Mouse (Mus musculus) liver, adult (tissue): ENCODE results near the gene Vamp3.

Source experiments
- GATA4 ChIP-seq: IDR thresholded peaks from 2 replicates; pipeline ENCODE4 v1.6.1; 2014; ENCODE audit warnings: mild to moderate bottlenecking, low read length; ENCODE audit not compliant: insufficient replicate concordance

Vamp3 gene

DNA sequence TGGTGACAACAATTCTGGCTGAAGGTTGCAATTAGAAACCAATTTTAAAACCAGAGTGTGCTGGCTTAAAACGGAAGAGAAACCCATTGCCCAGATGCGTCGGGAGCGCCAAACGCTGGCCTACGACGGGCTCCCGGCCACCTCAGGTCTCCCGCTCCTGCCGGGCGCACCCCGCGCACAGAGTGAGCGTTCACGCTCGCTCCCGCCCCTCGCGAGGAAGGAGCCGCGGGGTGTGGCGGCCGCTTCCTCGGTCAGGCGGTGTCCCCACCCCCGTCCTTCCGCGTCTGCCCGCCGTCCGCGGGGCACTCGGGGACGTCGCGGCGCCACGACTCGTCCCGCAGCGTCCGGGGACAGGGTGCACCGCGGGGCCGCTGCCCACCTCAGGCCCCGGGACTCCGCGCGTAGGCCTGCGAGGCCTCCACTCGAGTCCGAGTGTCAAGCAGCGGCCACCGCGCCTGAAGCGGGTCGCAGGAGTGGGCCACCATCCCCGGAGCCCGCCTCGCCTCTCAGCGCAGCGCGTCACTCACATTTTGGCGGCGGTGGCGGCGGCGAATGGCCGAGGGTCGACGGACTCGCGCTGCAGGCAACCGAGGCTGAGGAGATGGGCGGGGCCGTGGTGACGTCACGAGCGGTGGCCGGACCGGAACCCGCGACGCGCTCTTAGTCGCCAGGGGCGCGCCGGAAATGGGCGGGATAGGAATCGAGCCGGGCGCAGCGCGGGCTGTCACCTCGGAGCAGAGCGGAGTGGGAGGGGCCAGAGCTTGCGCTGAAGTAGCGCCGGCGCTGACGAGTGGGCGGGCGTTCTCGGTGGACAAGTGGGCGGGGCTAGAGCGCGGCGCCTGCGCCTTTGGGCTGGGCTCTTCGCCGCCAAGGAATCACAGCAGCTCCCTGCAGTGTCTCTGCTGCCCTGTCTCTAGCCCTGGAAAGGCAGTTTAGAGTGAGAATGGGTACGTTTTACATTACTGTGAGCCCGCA is at the start of gene Vamp3:
Vamp3 (minus strand) TSS at position 617 of the 975 bp plus-strand sequence.
- peak; percentile 49; the same call in 1 of the 2 replicates for TF ChIP-seq GATA4

DNA sequence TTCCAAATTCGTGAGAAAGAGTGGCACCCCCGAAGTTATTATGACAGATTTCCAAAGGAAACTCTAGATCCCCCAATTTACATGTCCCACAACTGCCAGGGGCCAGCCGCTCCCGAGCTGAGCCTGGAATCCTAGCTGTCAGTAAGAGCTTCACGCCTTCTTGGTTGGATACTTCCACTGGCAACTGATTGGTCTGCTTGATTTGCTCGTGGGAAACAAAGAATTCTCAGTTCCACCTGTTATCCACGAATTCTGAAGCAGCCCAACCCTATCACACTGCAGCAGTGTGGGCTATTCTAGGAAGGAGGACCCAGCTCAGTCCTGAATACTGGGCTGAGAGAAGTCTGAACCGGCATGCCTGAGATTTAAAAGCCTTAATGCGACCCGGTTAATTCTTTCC is 48.7 kb upstream of the Vamp3 start:
- no peak for TF ChIP-seq GATA4

DNA sequence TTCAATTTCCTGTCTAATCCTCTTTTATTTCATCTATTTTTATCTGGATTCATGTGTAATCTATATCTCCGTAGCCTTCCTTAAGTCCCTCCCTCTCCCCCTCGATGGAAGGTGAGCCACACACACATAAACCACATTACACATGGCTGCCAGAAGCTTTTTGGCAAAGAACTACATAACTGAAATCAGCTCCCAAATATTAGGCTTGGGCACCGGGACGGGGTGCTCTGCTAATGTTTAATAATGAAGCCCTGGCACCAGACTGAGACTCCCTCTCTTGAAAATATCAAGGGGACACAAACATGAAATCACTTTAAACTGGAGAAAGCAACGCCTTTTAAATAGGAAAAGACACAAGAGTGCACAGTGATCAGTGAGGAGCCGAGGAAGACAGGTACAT is 48.1 kb upstream of the Vamp3 start:
- no peak for TF ChIP-seq GATA4

DNA sequence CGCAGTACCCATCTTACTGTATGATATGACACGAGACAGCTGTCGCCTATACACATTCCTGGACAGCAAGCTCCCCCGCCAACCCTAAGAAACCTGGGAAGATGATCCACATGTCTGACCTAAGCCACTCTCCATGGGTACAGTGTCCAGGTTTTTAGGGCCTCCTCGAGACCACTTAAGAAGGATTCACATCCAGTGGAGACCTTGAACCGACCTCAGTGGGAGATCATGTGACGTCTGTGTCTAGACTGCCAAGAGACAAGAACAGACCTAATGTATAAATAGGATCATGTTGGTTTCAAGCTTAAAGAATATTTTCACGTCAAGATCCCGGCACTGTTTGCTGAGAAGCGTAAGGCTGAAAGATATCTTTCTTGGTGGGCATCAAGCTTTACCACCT is 46.4 kb upstream of the Vamp3 start:
- no peak for TF ChIP-seq GATA4

DNA sequence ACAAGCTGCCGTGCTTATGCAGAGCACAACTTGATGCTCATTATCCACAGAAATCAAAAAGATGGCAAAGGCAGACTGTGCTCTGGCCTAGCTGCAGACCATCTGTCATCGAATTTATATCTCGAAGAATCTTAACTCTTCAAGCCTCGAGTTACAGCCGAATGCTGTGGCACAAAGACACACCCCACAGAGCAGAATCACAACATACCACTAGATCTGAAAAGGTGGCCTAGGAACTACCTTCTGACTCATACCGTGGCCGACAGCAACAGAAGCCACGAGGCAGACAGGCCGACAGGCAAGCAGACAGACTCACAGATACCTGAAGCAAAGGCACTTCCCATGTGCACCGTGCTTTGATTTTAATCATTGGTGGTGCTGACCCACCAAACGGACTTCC is 45.9 kb upstream of the Vamp3 start:
- TF ChIP-seq GATA4, result no peak

DNA sequence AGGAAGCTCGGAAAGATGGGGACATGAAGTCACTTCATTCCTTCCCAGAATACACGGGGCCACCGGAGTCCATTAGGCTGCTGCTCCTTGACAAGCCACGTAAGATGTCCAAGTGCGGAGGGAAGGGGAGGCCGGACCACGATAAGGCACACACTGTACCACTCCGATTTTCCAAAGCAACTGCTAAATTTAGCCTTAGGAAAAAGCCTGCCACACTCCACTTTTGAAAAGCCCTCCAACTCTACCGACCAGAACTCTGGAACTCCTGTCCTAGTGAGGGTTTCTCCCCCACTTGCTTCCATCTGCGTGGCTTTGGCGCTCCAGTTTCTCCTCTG is 39.3 kb upstream of the Vamp3 start:
- no peak for TF ChIP-seq GATA4

DNA sequence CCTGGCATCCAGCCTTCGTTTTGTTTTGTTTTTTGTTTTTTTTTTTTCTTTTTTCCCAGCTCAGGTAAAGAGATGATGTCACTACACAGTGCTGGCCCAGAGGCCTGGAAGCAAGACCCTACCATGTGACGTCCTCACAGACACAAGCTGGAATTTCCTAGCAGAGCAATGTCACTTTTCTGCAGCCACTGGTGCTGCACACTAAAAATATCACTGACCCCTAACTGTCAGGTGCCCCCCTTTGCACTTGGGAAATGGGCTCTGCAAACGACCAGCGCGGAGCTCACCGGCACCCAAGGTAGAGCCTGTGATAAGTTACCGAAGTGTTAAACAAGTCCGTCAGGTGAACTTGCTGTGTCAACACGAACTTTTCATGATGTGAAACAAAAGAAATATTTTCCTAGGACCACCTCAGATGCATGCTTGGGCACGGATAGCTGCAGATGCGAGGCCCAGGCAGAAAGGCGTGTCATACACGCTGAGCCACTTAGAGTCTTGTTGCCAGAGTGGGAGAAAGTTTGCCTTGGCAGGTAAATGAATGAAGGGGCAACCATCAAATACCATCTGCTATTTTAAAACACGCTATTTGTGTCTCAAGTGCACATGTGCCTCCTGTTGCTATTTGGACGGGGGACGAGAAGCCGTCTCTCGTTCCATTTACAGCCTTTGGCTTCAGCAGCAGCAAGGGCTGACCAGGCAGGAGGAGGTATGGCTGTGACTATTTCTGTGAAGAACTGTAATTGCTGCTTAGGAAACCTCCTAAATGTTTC is 38.8 kb upstream of the Vamp3 start:
- no peak for TF ChIP-seq GATA4

DNA sequence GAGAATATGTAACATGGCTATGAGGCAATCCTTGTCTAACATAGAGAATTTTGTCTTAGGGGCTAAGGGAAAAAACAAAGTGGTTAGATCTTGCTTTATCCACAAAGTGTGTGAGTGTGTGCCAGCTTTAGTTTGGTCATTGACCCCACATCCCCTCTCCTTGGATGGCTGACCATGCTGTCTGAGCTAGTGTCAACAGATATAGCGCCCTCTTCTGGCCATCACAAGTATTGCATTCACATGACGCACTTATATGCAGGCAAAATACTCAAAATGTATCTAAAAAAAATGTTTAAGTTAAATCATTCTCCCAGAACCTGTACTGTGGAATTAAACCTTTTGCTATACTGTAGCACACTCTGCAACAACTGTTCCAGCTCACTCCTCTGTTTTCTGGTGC is 37.4 kb upstream of the Vamp3 start:
- TF ChIP-seq GATA4, result no peak

DNA sequence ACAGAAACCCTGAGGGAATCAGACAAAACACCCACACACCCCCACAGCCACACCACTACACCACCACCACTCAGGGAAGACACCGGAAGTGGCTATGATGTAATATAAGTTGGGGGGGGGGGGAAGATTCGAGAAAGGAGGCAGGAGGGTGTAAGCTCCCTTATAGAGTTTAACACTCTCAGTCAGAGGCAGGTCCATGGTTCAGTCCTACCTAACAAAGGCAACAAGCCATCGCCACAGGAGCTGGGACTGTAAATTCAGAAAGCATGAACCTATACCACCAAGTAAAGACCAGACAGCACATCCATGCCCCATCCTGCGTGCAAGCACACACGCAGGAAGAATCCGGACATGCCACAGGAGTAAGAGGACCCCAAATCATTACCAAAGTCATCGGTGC is 31.5 kb upstream of the Vamp3 start, which contains the start of gene Gm13090:
Gm13090 (plus strand) TSS at position 301 of the 400 bp plus-strand sequence.
- TF ChIP-seq GATA4, result no peak

DNA sequence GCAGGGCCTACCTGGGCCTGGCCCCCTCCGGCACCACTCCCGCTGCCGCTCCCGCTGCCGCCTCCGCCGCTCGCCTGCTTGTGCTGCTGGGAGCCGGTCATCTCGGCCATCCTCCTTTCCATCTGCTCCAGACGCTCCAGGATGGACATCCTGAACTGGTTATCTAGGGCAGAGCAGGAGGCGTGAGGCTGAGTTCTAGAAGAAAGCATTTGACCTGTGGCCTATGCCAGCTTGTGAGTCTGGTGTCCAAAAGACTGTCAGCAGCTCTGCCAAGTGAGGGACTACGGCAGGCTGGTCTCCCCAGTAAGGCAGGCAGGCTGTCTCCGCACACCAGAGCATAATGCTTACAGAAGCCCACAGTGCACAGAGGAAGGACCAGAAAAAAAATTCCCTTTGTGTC is 31.1 kb upstream of the Vamp3 start:
- no peak for TF ChIP-seq GATA4

DNA sequence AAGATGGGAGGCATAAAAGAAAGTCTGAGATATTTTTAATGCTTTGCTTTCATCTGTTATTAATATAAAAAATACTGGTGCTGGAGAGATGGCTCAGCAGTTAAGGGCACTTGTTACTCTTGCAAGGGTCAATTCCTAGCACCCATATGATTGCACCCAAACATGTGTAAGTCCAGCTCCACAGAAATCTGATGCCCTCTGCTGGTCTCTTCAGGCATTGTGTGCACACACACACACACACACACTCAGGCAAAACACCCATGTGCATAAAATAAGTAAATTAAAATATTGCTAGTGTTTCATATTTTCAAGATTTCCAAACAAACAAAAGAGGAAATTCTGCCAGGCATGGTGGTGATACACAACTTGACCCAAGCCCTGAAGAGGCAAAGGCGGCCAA is 29.6 kb upstream of the Vamp3 start:
- TF ChIP-seq GATA4, result no peak

DNA sequence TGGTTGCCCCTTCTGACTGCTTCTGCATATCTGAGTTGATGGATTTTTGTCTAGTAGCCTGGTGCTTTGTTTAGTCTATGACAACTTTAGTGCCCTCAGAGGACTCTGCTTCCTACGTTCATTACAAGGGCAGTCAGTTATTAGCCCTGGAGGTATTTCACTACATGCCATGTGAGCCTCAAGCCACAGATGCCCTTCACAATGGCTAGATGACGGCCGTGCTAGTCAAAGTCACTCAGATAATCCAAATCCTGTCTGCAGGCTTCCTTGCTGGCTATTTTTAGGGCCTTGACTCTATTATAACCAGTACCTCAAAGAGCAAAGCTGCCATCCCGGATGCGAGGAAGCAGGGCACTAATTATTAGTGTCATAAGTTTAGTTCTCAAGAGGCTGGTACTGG is 25.3 kb upstream of the Vamp3 start:
- no peak for TF ChIP-seq GATA4

DNA sequence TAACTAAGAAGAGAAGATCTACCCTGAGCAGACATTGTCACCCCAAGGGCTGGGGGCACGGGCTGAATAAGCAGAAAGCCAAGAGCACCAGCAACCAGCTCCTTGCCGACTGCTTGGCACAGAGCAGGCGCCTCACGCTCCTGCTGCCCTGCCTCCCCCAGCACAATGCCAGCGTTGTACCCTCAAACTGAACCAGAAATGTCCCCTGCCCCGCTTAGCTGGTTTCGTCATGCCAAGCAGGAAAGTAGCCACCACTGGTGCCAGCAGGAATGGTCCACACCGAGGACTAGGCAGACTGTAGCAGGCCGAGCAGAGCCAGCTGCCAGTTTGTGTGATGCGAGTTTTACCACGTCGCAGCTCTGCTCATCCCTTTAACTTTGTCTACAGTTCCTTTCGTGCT is 24.2 kb upstream of the Vamp3 start:
- no peak for TF ChIP-seq GATA4

DNA sequence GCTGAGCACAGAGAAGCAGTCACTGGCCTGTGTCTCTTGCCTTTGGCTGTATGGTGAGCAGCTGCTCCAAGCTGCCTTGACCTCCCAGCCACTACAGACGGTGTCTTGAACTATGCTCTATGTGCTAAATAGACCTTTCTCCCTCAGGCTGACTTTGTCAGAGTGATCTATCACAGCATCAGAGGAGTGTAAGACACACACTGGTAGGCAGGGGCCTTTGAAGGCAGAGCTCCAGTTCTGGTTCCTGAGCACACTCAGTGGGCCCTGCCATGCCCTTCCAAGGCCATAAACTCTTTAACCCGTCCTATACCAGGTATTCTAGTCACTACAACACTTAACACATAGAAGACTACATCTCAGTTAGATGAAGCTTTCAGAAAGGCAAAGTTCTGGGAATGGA is 23.6 kb upstream of the Vamp3 start:
- no peak for TF ChIP-seq GATA4

DNA sequence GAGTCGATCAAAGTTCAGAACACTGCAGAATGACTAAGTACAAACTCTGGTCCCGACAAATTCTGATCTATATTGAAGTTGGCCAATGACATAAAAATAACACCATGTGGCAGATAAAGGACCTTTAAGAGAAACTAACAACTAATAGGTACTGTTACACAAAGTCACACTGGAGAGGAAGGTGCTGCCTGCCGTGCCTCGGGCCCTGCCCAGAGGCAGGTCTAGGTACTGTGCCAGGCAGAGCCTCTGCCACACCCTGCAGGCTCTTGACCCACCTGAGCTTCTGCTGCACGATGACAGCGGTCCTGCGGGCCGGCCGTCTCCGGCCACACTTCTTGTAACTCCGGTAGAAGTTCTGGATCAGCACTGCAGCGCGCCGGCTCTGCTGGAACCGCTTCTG is 17.1 kb upstream of the Vamp3 start:
- no peak for TF ChIP-seq GATA4

DNA sequence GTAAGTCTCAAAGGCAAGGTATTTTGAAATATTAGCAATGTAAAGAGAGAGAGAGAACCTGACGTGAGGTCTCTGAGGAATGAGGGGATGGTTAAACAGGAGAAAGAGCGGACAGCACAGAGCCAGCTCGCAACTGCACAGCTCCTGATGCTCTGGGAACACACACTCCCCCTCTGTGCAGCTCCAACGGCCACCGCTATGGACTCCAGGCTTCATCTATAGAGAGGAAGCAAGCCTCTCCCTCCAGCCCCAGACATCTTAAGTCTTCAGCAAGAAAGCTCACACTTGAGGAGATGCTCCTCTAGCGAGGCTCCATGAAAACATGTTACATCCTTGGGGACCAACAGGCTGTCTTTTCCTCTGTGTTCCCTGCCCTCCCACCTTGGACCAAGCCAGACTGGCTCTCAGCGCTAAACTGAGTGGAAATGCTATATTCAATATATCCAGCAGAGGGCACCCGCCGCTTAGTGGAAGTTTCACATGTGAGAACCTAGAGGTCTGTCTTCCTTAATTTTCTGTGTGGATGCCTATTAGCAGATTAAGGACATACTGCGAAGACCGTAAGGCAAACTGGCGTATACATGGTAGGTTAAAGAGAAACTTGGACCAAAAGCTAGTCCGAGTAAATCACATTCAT is 15.5 kb upstream of the Vamp3 start:
- no peak for TF ChIP-seq GATA4
